Mouse (Mus musculus): ENCODE data around the gene Polr3f. TPM values are rescaled to one million over a fixed set of nuclear protein-coding genes. Genes with fewer than 3 reads are reported as not detected.

Gene Polr3f
- polyA plus RNA-seq, 1 experiment from 2014 or later = 27.9 TPM

- WGBS = 85% methylated on average over 4 of the region's 4 CpGs
- ATAC-seq (replicated peaks) = no peak
- H3K27ac ChIP-seq = no peak overlapping the region
- H3K9ac ChIP-seq = no peak overlapping the region
- no peak overlapping the region for H3K4me2 ChIP-seq
- no peaks in the 10 kb centered on the region for H3K27me3 ChIP-seq (replicated peaks)
- H3K4me1 ChIP-seq = no peaks in the 10 kb centered on the region
- H3K9me3 ChIP-seq = no peaks in the 10 kb centered on the region
- H3K36me3 ChIP-seq (replicated peaks) = peaks cover 56% of the 10 kb centered on the region
- H3K4me3 ChIP-seq = no peak overlapping the region
These were observed 13.7 kb downstream of the Polr3f start for GRCm38 (mm10) chr2:144541246-144541645.

GRCm38 (mm10) chr2:144543670-144544069 lies 16.2 kb downstream of the Polr3f start:
- H3K4me1 ChIP-seq = no peaks in the 10 kb centered on the region
- H3K27me3 ChIP-seq (replicated peaks) = no peaks in the 10 kb centered on the region
- WGBS = 93% methylated on average over 6 of the region's 6 CpGs
- no peak overlapping the region for H3K27ac ChIP-seq
- H3K9ac ChIP-seq = no peak overlapping the region
- no peaks in the 10 kb centered on the region for H3K9me3 ChIP-seq
- H3K4me3 ChIP-seq = no peak overlapping the region
- peaks cover 43% of the 10 kb centered on the region for H3K36me3 ChIP-seq (replicated peaks)
- ATAC-seq (replicated peaks) = no peak
- no peak overlapping the region for H3K4me2 ChIP-seq

- no peak overlapping the region for H3K4me3 ChIP-seq
- peaks cover 4% of the 10 kb centered on the region for H3K4me1 ChIP-seq
- no peak overlapping the region for H3K4me2 ChIP-seq
- no peaks in the 10 kb centered on the region for H3K27me3 ChIP-seq (replicated peaks)
- no peaks in the 10 kb centered on the region for H3K9me3 ChIP-seq
- no peak for ATAC-seq (replicated peaks)
- WGBS = 88% methylated on average over 6 of the region's 6 CpGs
- peaks cover 34% of the 10 kb centered on the region for H3K36me3 ChIP-seq (replicated peaks)
- H3K27ac ChIP-seq = no peak overlapping the region
- no peak overlapping the region for H3K9ac ChIP-seq
These were observed 17.1 kb downstream of the Polr3f start for GRCm38 (mm10) chr2:144544630-144545029.

GRCm38 (mm10) chr2:144545061-144545460 lies 17.5 kb downstream of the Polr3f start:
- H3K9me3 ChIP-seq = no peaks in the 10 kb centered on the region
- H3K36me3 ChIP-seq (replicated peaks) = peaks cover 29% of the 10 kb centered on the region
- H3K27me3 ChIP-seq (replicated peaks) = no peaks in the 10 kb centered on the region
- H3K27ac ChIP-seq = no peak overlapping the region
- ATAC-seq (replicated peaks) = no peak
- no peak overlapping the region for H3K9ac ChIP-seq
- no peak overlapping the region for H3K4me3 ChIP-seq
- H3K4me1 ChIP-seq = peaks cover 8% of the 10 kb centered on the region
- H3K4me2 ChIP-seq = no peak overlapping the region
- 85% methylated on average over 2 of the region's 2 CpGs for WGBS

DNA sequence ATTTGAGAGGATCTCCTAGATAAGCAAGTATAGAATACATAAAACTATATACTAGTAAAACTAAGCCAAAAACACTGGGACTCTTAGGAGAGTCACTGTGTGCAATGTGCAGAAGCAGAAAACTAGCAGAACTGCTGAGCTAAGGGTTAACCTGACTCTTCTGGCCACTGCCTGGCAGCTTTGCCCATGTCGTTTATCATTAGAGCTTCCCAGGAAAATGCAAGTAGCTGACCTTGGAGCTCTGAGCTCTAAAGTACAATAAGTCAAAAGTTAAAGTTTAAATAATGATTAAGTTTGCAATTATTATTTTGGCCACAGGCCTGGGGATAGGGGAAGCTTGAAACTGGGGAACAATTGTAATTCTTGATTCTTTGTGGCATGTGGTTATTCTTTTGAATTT lies 18.0 kb downstream of the Polr3f start:
- Histone ChIP-seq H3K36me3 (replicated peaks) (peaks cover 27% of the 10 kb centered on the region), H3K9ac (no peak overlapping the region), H3K4me1 (peaks cover 9% of the 10 kb centered on the region), H3K27ac (no peak overlapping the region), H3K27me3 (replicated peaks) (no peaks in the 10 kb centered on the region), H3K4me3 (no peak overlapping the region), H3K9me3 (no peaks in the 10 kb centered on the region), H3K4me2 (no peak overlapping the region)
- 73% methylated on average over 1 of the region's 1 CpGs for WGBS
- ATAC-seq (replicated peaks) = no peak

DNA sequence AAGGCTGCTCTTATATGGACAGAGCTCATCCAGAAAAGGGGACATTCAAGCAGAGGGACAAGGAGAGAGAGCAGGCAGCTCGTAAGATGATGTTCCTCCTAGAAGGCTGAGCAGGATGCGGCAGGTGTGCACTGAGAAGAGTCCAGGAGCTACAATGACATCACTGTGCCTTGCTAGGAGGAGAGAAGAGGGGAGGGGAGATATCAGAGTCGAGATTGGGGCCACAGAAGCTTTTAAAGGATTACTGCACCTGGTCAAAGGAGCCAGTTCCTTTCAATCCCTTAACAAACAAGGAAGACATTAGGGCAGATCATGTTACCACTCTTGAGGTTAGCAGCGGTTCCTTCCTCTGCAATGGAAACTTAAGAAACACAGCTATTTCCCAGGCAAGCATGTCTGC lies 20.0 kb downstream of the Polr3f start:
- Histone ChIP-seq H3K27ac (no peak overlapping the region), H3K9me3 (no peaks in the 10 kb centered on the region), H3K9ac (no peak overlapping the region), H3K4me2 (no peak overlapping the region), H3K36me3 (replicated peaks) (peaks cover 24% of the 10 kb centered on the region), H3K27me3 (replicated peaks) (no peaks in the 10 kb centered on the region), H3K4me1 (peaks cover 9% of the 10 kb centered on the region), H3K4me3 (no peak overlapping the region)
- WGBS = 79% methylated on average over 4 of the region's 4 CpGs
- ATAC-seq (replicated peaks) = no peak

- ATAC-seq (replicated peaks) = peak; percentile 98
- Histone ChIP-seq H3K27ac (peak within 1 kb of the TSS; percentile 82), H3K36me3 (replicated peaks) (peaks cover 8% of the 10 kb centered on the region), H3K27me3 (replicated peaks) (no peaks in the 10 kb centered on the region), H3K4me1 (peaks cover 14% of the 10 kb centered on the region), H3K4me3 (peak within 1 kb of the TSS; percentile 58), H3K9ac (peak within 1 kb of the TSS; percentile 72), H3K4me2 (peak within 1 kb of the TSS; percentile 56), H3K9me3 (no peaks in the 10 kb centered on the region)
- WGBS = under 1% methylated on average over 17 of the region's 17 CpGs
These were observed 23.0 kb downstream of the Polr3f start, which contains the start of gene Rbbp9 for GRCm38 (mm10) chr2:144550529-144550928. Rbbp9 (minus strand) TSS chr2:144550869.

- Histone ChIP-seq H3K27me3 (replicated peaks) (no peaks in the 10 kb centered on the region), H3K4me2 (no peak overlapping the region), H3K36me3 (replicated peaks) (no peaks in the 10 kb centered on the region), H3K9me3 (no peaks in the 10 kb centered on the region), H3K9ac (no peak overlapping the region), H3K4me1 (peaks cover 26% of the 10 kb centered on the region), H3K27ac (no peak overlapping the region), H3K4me3 (no peak overlapping the region)
- 92% methylated on average over 3 of the region's 3 CpGs for WGBS
- ATAC-seq (replicated peaks) = no peak
These were observed 26.4 kb downstream of the Polr3f start for GRCm38 (mm10) chr2:144553905-144554304.

GRCm38 (mm10) chr2:144555286-144555819 lies 27.8 kb downstream of the Polr3f start:
- peaks cover 17% of the 10 kb centered on the region for H3K4me1 ChIP-seq
- no peaks in the 10 kb centered on the region for H3K9me3 ChIP-seq
- peak overlapping the region; percentile 42; the same call in 1 of the 2 replicates for H3K9ac ChIP-seq
- H3K27me3 ChIP-seq (replicated peaks) = no peaks in the 10 kb centered on the region
- no peaks in the 10 kb centered on the region for H3K36me3 ChIP-seq (replicated peaks)
- H3K4me3 ChIP-seq = peak overlapping the region; percentile 92
- peak overlapping the region; percentile 82 for H3K27ac ChIP-seq
- H3K4me2 ChIP-seq = peak overlapping the region; percentile 67
- 5% methylated on average over 14 of the region's 14 CpGs for WGBS
- ATAC-seq (replicated peaks) = no peak

GRCm38 (mm10) chr2:144555820-144556552 lies 28.5 kb downstream of the Polr3f start, which contains the start of gene Sec23b:
Sec23b (plus strand) TSS chr2:144556229.
- peaks cover 17% of the 10 kb centered on the region for H3K4me1 ChIP-seq
- H3K4me2 ChIP-seq = peak within 1 kb of the TSS; percentile 74
- peak within 1 kb of the TSS; percentile 92 for H3K4me3 ChIP-seq
- peak within 1 kb of the TSS; percentile 82 for H3K27ac ChIP-seq
- peak within 1 kb of the TSS; percentile 63 for H3K9ac ChIP-seq
- under 1% methylated on average over 44 of the region's 44 CpGs for WGBS
- H3K27me3 ChIP-seq (replicated peaks) = no peaks in the 10 kb centered on the region
- ATAC-seq (replicated peaks) = peak; percentile 99
- no peaks in the 10 kb centered on the region for H3K36me3 ChIP-seq (replicated peaks)
- H3K9me3 ChIP-seq = no peaks in the 10 kb centered on the region

DNA sequence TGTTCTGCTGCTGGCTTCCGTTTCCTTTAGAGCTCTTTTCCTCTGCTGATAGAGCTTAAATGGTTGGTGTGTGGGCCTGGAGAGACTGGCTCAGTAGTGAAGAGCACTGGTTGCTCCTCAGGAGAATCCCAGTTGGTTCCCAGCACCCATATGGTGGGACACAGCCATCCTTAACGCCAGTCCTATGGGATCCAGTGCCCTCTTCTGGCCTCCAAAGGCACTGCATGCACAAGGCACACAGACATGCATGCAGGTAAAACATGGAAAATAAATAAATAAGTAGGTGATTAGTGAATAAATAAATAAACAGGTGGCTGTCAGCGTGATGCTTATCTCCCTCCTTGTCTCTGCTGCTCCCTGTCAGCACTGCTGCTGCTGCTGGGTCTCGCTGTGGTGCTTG lies 61.2 kb downstream of the Polr3f start:
- no peak overlapping the region for H3K27ac ChIP-seq
- 86% methylated on average over 4 of the region's 4 CpGs for WGBS
- ATAC-seq (replicated peaks) = no peak

More for the DNA sequence above, 61.2 kb downstream of the Polr3f start:
- no peaks in the 10 kb centered on the region for H3K9me3 ChIP-seq
- H3K9ac ChIP-seq = no peak overlapping the region
- no peak overlapping the region for H3K4me3 ChIP-seq
- H3K27me3 ChIP-seq (replicated peaks) = no peaks in the 10 kb centered on the region
- no peaks in the 10 kb centered on the region for H3K4me1 ChIP-seq
- H3K4me2 ChIP-seq = no peak overlapping the region
- H3K36me3 ChIP-seq (replicated peaks) = peaks cover 41% of the 10 kb centered on the region

All from midbrain, embryonic 15.5 days (tissue).